Mouse (Mus musculus) CH12.LX (cell line): ENCODE measurements around the gene Mad1l1. TPM values are rescaled to one million over a fixed set of nuclear protein-coding genes. Genes with fewer than 3 reads are reported as not detected.

Experiments
- DNase-seq: peaks from one replicate; pipeline ENCODE4 v3.0.0-alpha.2; 2013; ENCODE audit errors: extremely low read depth
- H3K27ac ChIP-seq: 2 replicates; pipeline ENCODE4 v1.5.1; 2012; ENCODE audit warnings: low read depth, mild to moderate bottlenecking, control low read depth, moderate library complexity; ENCODE audit not compliant: insufficient read depth
- H3K27me3 ChIP-seq: replicated peaks from 2 replicates; pipeline ENCODE3; 2012; ENCODE audit warnings: inconsistent platforms
- H3K36me3 ChIP-seq, 2 experiments: replicated peaks in 1 of 2; 2 replicates each; pipeline versions ENCODE3 to v1.6.1; 2012; ENCODE audit warnings: inconsistent platforms in 1 of 2, low read length in 1 of 2, mild to moderate bottlenecking in 1 of 2, mixed read lengths in 1 of 2, moderate library complexity in 1 of 2; ENCODE audit not compliant: control insufficient read depth in 1 of 2, insufficient read depth in 1 of 2
- H3K4me1 ChIP-seq, 2 experiments: 2 replicates each; pipeline ENCODE4 v1.6.1; 2012; ENCODE audit warnings: inconsistent platforms in 1 of 2, moderate library complexity in 1 of 2; ENCODE audit not compliant: insufficient read depth in 2 of 2, control insufficient read depth in 1 of 2
- H3K4me2 ChIP-seq: 2 replicates; pipeline ENCODE4 v1.6.1; 2012; ENCODE audit warnings: low read depth, mild to moderate bottlenecking, control low read depth; ENCODE audit not compliant: poor library complexity, insufficient read depth, severe bottlenecking
- H3K4me3 ChIP-seq, 3 experiments: fragments of 150-350 bp in 1 of 3; sonication (generic) in 1 of 3; replicated peaks in 1 of 3; 2 replicates each; pipeline versions ENCODE3 to v1.5.1; 2011 to 2012; ENCODE audit warnings: low read depth in 2 of 3, low read length in 2 of 3, mild to moderate bottlenecking in 2 of 3, moderate library complexity in 2 of 3, control low read depth in 1 of 3, improper control_type of control experiment in 1 of 3, inconsistent platforms in 1 of 3, mixed read lengths in 1 of 3; ENCODE audit not compliant: poor library complexity in 1 of 3
- H3K79me2 ChIP-seq: replicated peaks from 2 replicates; pipeline ENCODE4 v1.6.1; 2012; ENCODE audit warnings: mild to moderate bottlenecking, moderate library complexity; ENCODE audit not compliant: control insufficient read depth, poor library complexity, insufficient read depth, severe bottlenecking; ENCODE audit errors: extremely low read depth
- H3K9ac ChIP-seq: 2 replicates; pipeline ENCODE4 v1.6.1; 2012; ENCODE audit warnings: low read depth, mild to moderate bottlenecking, control low read depth, moderate library complexity; ENCODE audit not compliant: insufficient read depth
- H3K9me3 ChIP-seq: replicated peaks from 2 replicates; pipeline ENCODE3; 2012; ENCODE audit warnings: low read length, inconsistent platforms, mixed read lengths
- BHLHE40 ChIP-seq: IDR thresholded peaks from 2 replicates; pipeline ENCODE4 v1.6.1; 2011; ENCODE audit warnings: mild to moderate bottlenecking, low read depth, low read length, improper control_type of control experiment
- CHD1 ChIP-seq: IDR thresholded peaks from 2 replicates; pipeline ENCODE4 v1.6.1; 2012; ENCODE audit warnings: low read depth, low read length, improper control_type of control experiment, inconsistent platforms
- CHD2 ChIP-seq: IDR thresholded peaks from 2 replicates; pipeline ENCODE4 v1.6.1; 2011; ENCODE audit warnings: low read length, improper control_type of control experiment
- CTCF ChIP-seq, 2 experiments: IDR thresholded peaks in 1 of 2; conservative IDR thresholded peaks in 1 of 2; 2 replicates each; pipeline ENCODE4 v1.5.1; 2011 to 2012; ENCODE audit warnings: low read depth in 2 of 2, low read length in 2 of 2, improper control_type of control experiment in 1 of 2, inconsistent platforms in 1 of 2, mild to moderate bottlenecking in 1 of 2, moderate library complexity in 1 of 2
- E2F4 ChIP-seq: IDR thresholded peaks from 2 replicates; pipeline ENCODE4 v1.6.1; 2011; ENCODE audit warnings: low read depth, low read length, improper control_type of control experiment; ENCODE audit not compliant: insufficient replicate concordance
- ELF1 ChIP-seq: IDR thresholded peaks from 2 replicates; pipeline ENCODE4 v1.6.1; 2014; ENCODE audit warnings: low read depth, mild to moderate bottlenecking, inconsistent platforms, low read length, improper control_type of control experiment
- HCFC1 ChIP-seq: IDR thresholded peaks from 2 replicates; pipeline ENCODE4 v1.6.1; 2012; ENCODE audit warnings: low read depth, mild to moderate bottlenecking, inconsistent platforms, low read length, improper control_type of control experiment
- IRF4 ChIP-seq: IDR thresholded peaks from 2 replicates; pipeline ENCODE4 v1.6.1; 2014; ENCODE audit warnings: low read depth, mild to moderate bottlenecking, inconsistent platforms, low read length, improper control_type of control experiment
- JUN ChIP-seq: IDR thresholded peaks from 2 replicates; pipeline ENCODE4 v1.6.1; 2011; ENCODE audit warnings: low read depth, mild to moderate bottlenecking, low read length, improper control_type of control experiment, moderate library complexity; ENCODE audit not compliant: insufficient read depth
- MAX ChIP-seq: IDR thresholded peaks from 2 replicates; pipeline ENCODE4 v1.6.1; 2011; ENCODE audit warnings: low read length, improper control_type of control experiment
- MEF2A ChIP-seq: IDR thresholded peaks from 2 replicates; pipeline ENCODE4 v1.6.1; 2014; ENCODE audit warnings: low read depth, mild to moderate bottlenecking, inconsistent platforms, low read length, improper control_type of control experiment, borderline replicate concordance
- MXI1 ChIP-seq: IDR thresholded peaks from 2 replicates; pipeline ENCODE4 v1.6.1; 2011; ENCODE audit warnings: mild to moderate bottlenecking, low read depth, low read length, improper control_type of control experiment
- MYC ChIP-seq: IDR thresholded peaks from 2 replicates; pipeline ENCODE4 v1.6.1; 2011; ENCODE audit warnings: low read depth, mild to moderate bottlenecking, improper control_type of control experiment, low read length
- POLR2AphosphoS2 ChIP-seq: IDR thresholded peaks from 2 replicates; pipeline ENCODE4 v1.6.1; 2011; ENCODE audit warnings: low read depth, low read length, improper control_type of control experiment
- RAD21 ChIP-seq: IDR thresholded peaks from 2 replicates; pipeline ENCODE4 v1.6.1; 2011; ENCODE audit warnings: low read depth, mild to moderate bottlenecking, low read length, improper control_type of control experiment, moderate library complexity
- SMC3 ChIP-seq: IDR thresholded peaks from 2 replicates; pipeline ENCODE4 v1.6.1; 2011; ENCODE audit warnings: low read depth, low read length, improper control_type of control experiment
- TBP ChIP-seq: conservative IDR thresholded peaks from 2 replicates; pipeline ENCODE4 v1.6.1; 2011; ENCODE audit warnings: low read depth, low read length, improper control_type of control experiment
- UBTF ChIP-seq: IDR thresholded peaks from 2 replicates; pipeline ENCODE4 v1.6.1; 2012; ENCODE audit warnings: low read depth, mild to moderate bottlenecking, inconsistent platforms, low read length, improper control_type of control experiment, moderate library complexity
- USF1 ChIP-seq: IDR thresholded peaks from 2 replicates; pipeline ENCODE4 v1.6.1; 2014; ENCODE audit warnings: low read depth, mild to moderate bottlenecking, inconsistent platforms, low read length, improper control_type of control experiment
- USF2 ChIP-seq: conservative IDR thresholded peaks from 2 replicates; pipeline ENCODE4 v1.6.1; 2011; ENCODE audit warnings: low read depth, low read length, improper control_type of control experiment
- ZC3H11A ChIP-seq: IDR thresholded peaks from 2 replicates; pipeline ENCODE4 v1.6.1; 2012; ENCODE audit warnings: low read depth, mild to moderate bottlenecking, inconsistent platforms, low read length, improper control_type of control experiment
- ZKSCAN1 ChIP-seq: IDR thresholded peaks from 2 replicates; pipeline ENCODE4 v1.6.1; 2012; ENCODE audit warnings: low read depth, inconsistent platforms, low read length, improper control_type of control experiment, borderline replicate concordance
- ZMIZ1 ChIP-seq: IDR thresholded peaks from 2 replicates; pipeline ENCODE4 v1.6.1; 2012; ENCODE audit warnings: low read depth, mild to moderate bottlenecking, inconsistent platforms, low read length, improper control_type of control experiment
- ZNF384 ChIP-seq: IDR thresholded peaks from 2 replicates; pipeline ENCODE4 v1.6.1; 2012; ENCODE audit warnings: low read depth, low read length, improper control_type of control experiment, inconsistent platforms
- dilution Hi-C: fragments of 300-500 bp; cut with MboI; formaldehyde crosslinking; loops from 2 replicates; pipeline ENCODE4 v1.14.3; 2020; ENCODE audit warnings: low sequenced_read_pairs; ENCODE audit not compliant: extremely low pct_unique_long_range_greater_than_20kb, extremely low pct_ligation_motif_present
- in situ Hi-C: fragments of 300-500 bp; cut with MboI; formaldehyde crosslinking; loops from 3 replicates; pipeline ENCODE4 v1.14.3; 2019; ENCODE audit warnings: low sequenced_read_pairs, low pct_ligation_motif_present, low pct_unique_long_range_greater_than_20kb, mixed read lengths
- polyA plus RNA-seq: library from polyadenylated mRNA; unstranded; fragments of >175 nt; gene quantifications from 2 replicates; pipeline ENCODE4 v1.2.1, GENCODE M21; 2012; ENCODE audit warnings: low read depth; ENCODE audit not compliant: insufficient read length
- total RNA-seq, 2 experiments: library from RNA; depleted of rRNA; stranded (reverse); fragments of 300-350 nt in 1 of 2; fragments of >200 nt in 1 of 2; gene quantifications; 2 replicates each; pipeline ENCODE4 v1.2.3; 2012 to 2014

Gene Mad1l1
- total and polyA plus RNA-seq, 3 experiments = 24.8 to 45.6 (median 28.9) TPM

DNA sequence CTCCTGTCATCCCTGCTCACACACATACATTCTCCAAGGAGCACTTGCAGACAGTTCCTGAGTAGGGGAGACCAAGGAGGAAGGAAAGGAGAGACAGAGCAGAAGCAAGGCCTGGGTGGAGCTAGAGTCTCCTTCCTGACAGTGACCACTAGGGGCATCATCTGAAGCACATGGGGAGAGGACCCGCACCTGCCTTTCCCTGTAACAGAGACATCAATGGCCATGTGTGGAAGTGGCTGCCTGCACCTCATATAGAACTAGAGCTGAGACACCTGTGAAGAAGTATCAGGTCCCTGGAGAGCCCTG lies 286.4 kb downstream of the Mad1l1 start:
- in situ Hi-C loops (loop anchor here (10.0 kb wide), 1 partner anchor 190 kb away; no protein-coding TSS in a partner anchor), dilution Hi-C loops (no loop called here)
- Histone ChIP-seq H3K79me2 (no peaks in the 10 kb centered on the region), H3K9ac (no peak overlapping the region), H3K27me3 (no peaks in the 10 kb centered on the region), H3K36me3 (peaks cover 0 to 63% of the 10 kb centered on the region in 2 experiments), H3K9me3 (no peaks in the 10 kb centered on the region), H3K27ac (no peak overlapping the region), H3K4me2 (no peak overlapping the region), H3K4me1 (peaks cover 0 to 7% of the 10 kb centered on the region in 2 experiments; a peak in 2 of 4 replicates), H3K4me3 (no peak overlapping the region)
- TF ChIP-seq RAD21 = peak; percentile 31
- no peak for TF ChIP-seq JUN
- TF ChIP-seq CTCF (conservative IDR thresholded peaks at IDR 0.05 in 1 of 2, IDR thresholded peaks at IDR 0.05 in 1 of 2; ENCODE audit: low read depth in 2 of 2, low read length in 2 of 2) = peak; percentile 68 to 72
- TF ChIP-seq CHD2 = no peak
- TF ChIP-seq UBTF = no peak
- no peak for TF ChIP-seq ZNF384
- TF ChIP-seq MYC = peak; percentile 76
- no peak for TF ChIP-seq E2F4
- TF ChIP-seq MAX = peak; percentile 57; the same call in 1 of the 2 replicates
- peak; percentile 24 for TF ChIP-seq SMC3
- no peak for TF ChIP-seq IRF4
- DNase-seq = peak; percentile 41

DNA sequence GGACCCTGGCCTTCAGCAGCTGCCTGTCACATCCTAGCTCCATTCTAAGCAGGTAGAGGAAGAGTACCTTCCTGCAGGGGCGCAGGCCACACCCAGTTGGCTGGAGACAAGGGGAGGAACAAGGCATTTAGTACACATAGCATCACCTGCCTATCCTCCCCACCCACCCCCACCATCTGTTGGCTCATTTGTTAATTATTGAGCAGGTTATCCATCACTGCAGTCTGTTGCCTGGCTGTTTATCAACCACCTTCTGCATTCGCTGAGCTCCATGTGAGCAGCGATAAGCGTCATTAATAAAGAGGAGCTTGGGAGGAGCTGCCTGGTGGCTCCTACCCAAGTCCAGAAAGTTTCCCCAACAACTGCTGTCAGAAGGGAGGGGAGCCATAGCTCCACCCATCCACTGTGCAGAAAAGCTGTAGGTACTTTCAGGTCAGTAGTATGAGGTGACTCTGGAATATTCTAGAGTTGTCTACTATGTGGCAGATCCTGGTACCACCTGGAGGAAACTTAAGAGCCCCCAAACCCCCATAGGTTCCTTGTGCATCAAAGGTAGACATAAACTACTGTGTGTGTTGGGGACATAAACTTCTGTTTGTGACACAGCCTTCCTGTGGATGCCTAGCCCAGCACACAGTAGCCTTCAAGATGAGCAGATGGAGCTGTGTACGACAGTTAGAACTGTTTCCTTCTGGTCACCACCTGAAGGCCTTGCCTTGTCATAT lies 286.9 kb downstream of the Mad1l1 start:
- H3K27me3 ChIP-seq = no peaks in the 10 kb centered on the region
- no peak for DNase-seq
- no peak for TF ChIP-seq CHD1
- no peak for TF ChIP-seq USF2
- no peak for TF ChIP-seq ELF1
- TF ChIP-seq MXI1 = no peak
- no peak for TF ChIP-seq ZKSCAN1
- no peak for TF ChIP-seq USF1
- TF ChIP-seq ZMIZ1 = no peak
- TF ChIP-seq MEF2A = no peak
- no peak for TF ChIP-seq CTCF (conservative IDR thresholded peaks at IDR 0.05 in 1 of 2, IDR thresholded peaks at IDR 0.05 in 1 of 2; ENCODE audit: low read depth in 2 of 2, low read length in 2 of 2)
- no peak for TF ChIP-seq HCFC1
- no peak for TF ChIP-seq POLR2AphosphoS2
- no peak for TF ChIP-seq UBTF
- TF ChIP-seq SMC3 = no peak
- no peak for TF ChIP-seq ZC3H11A
- no peak for TF ChIP-seq E2F4
- TF ChIP-seq TBP = no peak
- no peak for TF ChIP-seq BHLHE40
- TF ChIP-seq, all 38 proteins: peak for 0
- Histone ChIP-seq H3K4me1 (peaks cover 0 to 7% of the 10 kb centered on the region in 2 experiments; a peak in 2 of 4 replicates), H3K4me2 (no peak overlapping the region), H3K9ac (no peak overlapping the region), H3K4me3 (no peak overlapping the region), H3K79me2 (no peaks in the 10 kb centered on the region), H3K27ac (no peak overlapping the region), H3K9me3 (no peaks in the 10 kb centered on the region), H3K36me3 (peaks cover 0 to 61% of the 10 kb centered on the region in 2 experiments)
- in situ Hi-C loops = loop anchor here (10.0 kb wide), 1 partner anchor 190 kb away; no protein-coding TSS in a partner anchor
- dilution Hi-C loops = no loop called here
